Mouse (Mus musculus): ENCODE measurements at regions not wholly inside any gene's neighbourhood (a gene's known extent, or its start where the extent isn't known, plus 50 kb on each side); places are given as distances from the start of the nearest gene placed in this dataset.

DNA sequence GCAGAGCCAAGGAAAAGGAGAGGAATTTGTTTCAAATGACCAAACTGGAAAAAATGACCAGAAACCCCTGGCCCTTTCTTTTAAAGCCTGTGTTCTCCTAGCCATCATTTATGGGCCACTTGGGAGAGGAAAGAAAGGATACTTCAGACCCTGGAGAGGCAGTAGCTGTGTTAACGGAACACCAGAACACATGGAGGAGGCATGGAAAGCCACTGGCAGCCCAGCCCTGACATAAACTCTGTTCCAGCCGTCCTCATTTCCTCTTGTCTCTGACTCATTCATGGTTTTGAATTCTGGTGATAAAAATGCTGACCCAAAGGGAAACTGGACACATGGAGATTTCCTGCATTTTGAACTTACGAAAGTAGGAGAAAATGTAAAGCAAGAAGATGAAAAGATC is 295.9 kb downstream of the Fat4 start:
- no peak overlapping the region for H3K27ac ChIP-seq
- no peaks in the 10 kb centered on the region for H3K27me3 ChIP-seq (ENCODE audit: insufficient read depth, poor library complexity, severe bottlenecking)
- no peak for DNase-seq (ENCODE audit: low spot score)
- H3K4me1 ChIP-seq (replicated peaks): no peaks in the 10 kb centered on the region
- 72% methylated on average over 3 of the region's 3 CpGs for WGBS
- H3K36me3 ChIP-seq: no peaks in the 10 kb centered on the region
- H3K4me3 ChIP-seq: no peak overlapping the region
- peaks cover 11% of the 10 kb centered on the region for H3K9me3 ChIP-seq

DNA sequence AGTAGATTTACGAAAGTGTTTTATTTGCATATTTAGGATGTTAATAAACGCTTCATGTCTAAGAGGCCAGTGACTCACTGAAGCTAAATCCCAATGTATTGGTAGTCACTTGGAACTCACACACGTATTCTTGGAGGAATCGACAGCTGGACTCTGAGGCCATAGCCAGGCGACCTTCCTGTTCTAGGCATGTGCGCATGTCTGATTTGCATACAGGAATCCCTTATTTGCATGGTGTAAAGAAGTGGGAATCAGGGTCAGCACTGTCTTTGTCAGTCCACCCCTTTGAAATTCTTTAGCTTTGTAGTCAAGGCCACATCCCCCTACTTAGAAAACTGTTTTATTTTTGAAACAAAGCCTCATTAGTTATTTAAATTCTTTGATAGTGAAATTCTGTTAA is 308.4 kb downstream of the Fat4 start:
- H3K4me3 ChIP-seq: no peak overlapping the region
- no peaks in the 10 kb centered on the region for H3K9me3 ChIP-seq
- H3K27me3 ChIP-seq (ENCODE audit: insufficient read depth, poor library complexity, severe bottlenecking): no peaks in the 10 kb centered on the region
- no peak for DNase-seq (ENCODE audit: low spot score)
- WGBS: 85% methylated on average over 6 of the region's 6 CpGs
- no peak overlapping the region for H3K27ac ChIP-seq
- no peaks in the 10 kb centered on the region for H3K36me3 ChIP-seq
- no peaks in the 10 kb centered on the region for H3K4me1 ChIP-seq (replicated peaks)

DNA sequence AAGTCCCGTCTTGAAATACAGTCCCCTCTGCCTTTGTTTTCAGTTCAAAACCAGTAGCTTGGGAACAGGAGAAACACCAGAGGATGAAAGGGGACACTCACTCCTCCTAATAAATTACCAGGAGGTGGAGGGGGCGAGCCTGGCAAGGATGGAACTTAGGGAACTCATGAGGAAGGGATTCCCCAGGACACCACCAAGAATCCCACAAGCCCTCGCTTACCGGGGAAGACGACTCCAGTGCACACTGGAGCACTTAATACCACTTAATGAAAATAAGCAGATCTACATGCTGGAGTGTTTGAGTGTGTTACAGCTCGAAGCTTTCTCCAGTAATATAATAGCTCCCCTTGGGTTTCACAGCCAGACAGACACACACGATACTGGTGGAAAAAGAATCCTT is 315.9 kb downstream of the Fat4 start:
- 61% methylated on average over 7 of the region's 7 CpGs for WGBS
- no peaks in the 10 kb centered on the region for H3K9me3 ChIP-seq
- DNase-seq (ENCODE audit: low spot score): peak; percentile 5
- H3K4me1 ChIP-seq (replicated peaks): no peaks in the 10 kb centered on the region
- no peak overlapping the region for H3K4me3 ChIP-seq
- no peaks in the 10 kb centered on the region for H3K27me3 ChIP-seq (ENCODE audit: insufficient read depth, poor library complexity, severe bottlenecking)
- no peak overlapping the region for H3K27ac ChIP-seq
- H3K36me3 ChIP-seq: no peaks in the 10 kb centered on the region

DNA sequence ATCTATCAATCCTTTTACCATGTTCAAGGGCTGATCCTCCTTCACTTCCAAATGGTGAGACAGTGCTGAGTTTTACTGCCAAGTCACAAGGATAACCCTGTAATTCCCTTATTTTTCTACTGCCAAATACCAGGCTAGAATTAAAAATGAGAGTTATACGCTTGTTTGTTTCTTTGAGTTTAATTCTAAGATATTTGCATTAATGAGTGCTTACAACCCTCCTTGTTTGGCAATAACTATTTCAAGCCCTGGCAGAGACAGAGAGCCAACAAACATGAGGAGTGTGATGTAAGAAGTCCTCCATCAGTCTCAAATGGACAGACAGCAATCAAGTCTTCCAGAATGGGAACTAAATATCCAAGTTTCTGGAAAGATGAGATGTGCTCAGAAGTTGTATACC is 321.9 kb downstream of the Fat4 start:
- H3K36me3 ChIP-seq: no peaks in the 10 kb centered on the region
- WGBS: 97% methylated on average over 1 of the region's 1 CpGs
- H3K9me3 ChIP-seq: no peaks in the 10 kb centered on the region
- no peak overlapping the region for H3K27ac ChIP-seq
- no peaks in the 10 kb centered on the region for H3K27me3 ChIP-seq (ENCODE audit: insufficient read depth, poor library complexity, severe bottlenecking)
- peaks cover 5% of the 10 kb centered on the region; the same call in 1 of the 2 replicates for H3K4me1 ChIP-seq (replicated peaks)
- no peak overlapping the region for H3K4me3 ChIP-seq
- no peak for DNase-seq (ENCODE audit: low spot score)

DNA sequence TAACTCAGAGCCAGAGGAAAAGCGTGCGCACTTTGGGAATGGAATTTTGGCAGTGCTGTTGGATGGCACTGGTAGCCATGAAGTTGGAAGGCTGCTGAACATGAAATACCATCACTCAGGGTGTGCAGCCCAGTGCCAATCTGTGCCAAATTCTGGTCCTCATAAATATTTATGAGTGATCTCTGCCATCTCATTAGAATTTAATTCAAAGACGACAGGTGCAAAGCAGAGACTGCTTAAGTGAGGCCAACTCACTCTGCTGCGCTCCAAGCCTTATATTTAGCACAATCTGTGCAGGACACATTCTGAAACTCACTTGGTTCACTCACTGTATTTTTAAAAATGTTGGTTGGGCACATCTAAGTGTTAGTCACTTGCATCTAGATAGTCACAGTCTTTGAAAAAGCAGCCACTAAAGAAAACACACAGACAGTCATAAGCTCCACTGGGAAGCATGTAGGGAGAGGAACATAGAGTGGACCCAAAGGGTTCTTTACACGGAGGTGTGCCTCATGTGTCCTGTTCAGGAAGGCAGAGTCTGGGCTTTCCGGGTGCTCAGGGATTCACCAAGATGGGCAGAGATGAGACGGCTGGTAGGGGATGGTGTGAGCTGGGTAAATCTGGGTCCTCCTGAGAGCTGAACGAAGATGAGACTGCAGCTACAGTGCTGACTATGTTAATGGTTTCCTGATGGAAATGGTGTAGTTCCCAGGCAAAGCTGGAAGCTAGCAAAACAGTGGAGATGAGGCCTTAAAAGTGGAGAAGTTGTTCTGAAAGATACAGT is 322.8 kb downstream of the Fat4 start:
- H3K27me3 ChIP-seq (ENCODE audit: insufficient read depth, poor library complexity, severe bottlenecking): no peaks in the 10 kb centered on the region
- H3K9me3 ChIP-seq: no peaks in the 10 kb centered on the region
- H3K4me1 ChIP-seq (replicated peaks): peaks cover 5% of the 10 kb centered on the region; the same call in 1 of the 2 replicates
- no peak for DNase-seq (ENCODE audit: low spot score)
- H3K36me3 ChIP-seq: no peaks in the 10 kb centered on the region
- H3K27ac ChIP-seq: no peak overlapping the region
- WGBS: 82% methylated on average over 8 of the region's 8 CpGs
- no peak overlapping the region for H3K4me3 ChIP-seq

DNA sequence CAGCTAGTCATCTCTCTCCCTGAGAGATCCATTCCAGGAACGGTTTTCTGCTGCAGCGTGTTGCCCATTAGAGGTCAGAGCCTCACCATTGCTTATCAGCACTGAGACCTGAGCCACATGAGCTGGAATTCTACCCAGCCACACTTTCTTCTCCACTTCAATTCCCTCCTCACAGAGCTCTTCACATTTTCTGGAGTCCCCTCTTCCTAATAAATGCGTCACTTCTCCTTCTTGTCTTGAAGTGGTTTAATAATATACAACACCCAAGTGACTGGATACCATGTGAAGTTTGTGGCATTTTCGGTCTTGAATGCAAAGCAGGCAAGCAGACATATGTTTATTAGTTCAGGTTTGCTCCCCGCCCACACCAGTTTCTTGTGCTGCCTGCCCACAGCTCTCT is 324.9 kb downstream of the Fat4 start:
- no peak for DNase-seq (ENCODE audit: low spot score)
- Histone ChIP-seq H3K27ac (no peak overlapping the region), H3K4me3 (no peak overlapping the region), H3K9me3 (no peaks in the 10 kb centered on the region), H3K27me3 (ENCODE audit: insufficient read depth, poor library complexity, severe bottlenecking) (no peaks in the 10 kb centered on the region), H3K4me1 (replicated peaks) (peaks cover 5% of the 10 kb centered on the region; the same call in 1 of the 2 replicates), H3K36me3 (no peaks in the 10 kb centered on the region)
- WGBS: 62% methylated on average over 5 of the region's 5 CpGs

DNA sequence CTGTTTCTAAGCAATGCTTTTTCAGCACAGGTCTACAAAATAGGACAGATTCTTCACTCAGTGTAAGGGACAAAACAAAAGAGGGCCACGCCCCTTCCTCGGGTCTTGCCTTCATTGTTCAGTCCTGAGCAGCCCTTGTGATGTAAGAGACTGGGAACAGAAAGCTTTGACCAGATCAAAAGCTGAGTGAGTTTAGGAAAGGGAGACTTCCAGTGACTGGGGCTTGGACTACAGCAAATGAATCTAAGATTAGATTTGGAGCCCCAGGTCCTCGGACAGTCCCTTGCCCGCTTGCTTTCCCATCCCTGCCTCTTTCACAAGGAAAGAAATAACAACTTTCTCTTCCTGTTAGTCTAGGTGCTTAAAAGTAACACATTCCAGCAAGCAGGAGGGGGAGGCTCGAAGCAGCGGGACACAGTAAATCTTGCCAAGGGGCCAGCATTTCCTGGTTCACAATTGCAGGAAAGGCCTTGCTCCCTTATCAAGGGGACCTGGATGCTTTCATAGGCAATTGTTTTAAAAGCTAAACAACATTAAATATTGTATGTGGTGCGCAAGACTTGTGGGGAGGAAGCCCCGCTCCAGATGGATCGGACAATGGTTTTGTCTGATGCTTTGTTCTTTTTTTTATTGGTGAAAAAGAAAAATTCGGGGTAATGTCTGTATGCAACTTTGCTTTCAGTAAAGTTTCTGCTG is 333.4 kb downstream of the Fat4 start:
- Histone ChIP-seq H3K27me3 (ENCODE audit: insufficient read depth, poor library complexity, severe bottlenecking) (no peaks in the 10 kb centered on the region), H3K27ac (peak overlapping the region; percentile 87), H3K36me3 (no peaks in the 10 kb centered on the region), H3K4me1 (replicated peaks) (peaks cover 12% of the 10 kb centered on the region), H3K4me3 (peak overlapping the region; percentile 34), H3K9me3 (no peaks in the 10 kb centered on the region)
- WGBS: 24% methylated on average over 10 of the region's 10 CpGs
- DNase-seq (ENCODE audit: low spot score): peak; percentile 69

DNA sequence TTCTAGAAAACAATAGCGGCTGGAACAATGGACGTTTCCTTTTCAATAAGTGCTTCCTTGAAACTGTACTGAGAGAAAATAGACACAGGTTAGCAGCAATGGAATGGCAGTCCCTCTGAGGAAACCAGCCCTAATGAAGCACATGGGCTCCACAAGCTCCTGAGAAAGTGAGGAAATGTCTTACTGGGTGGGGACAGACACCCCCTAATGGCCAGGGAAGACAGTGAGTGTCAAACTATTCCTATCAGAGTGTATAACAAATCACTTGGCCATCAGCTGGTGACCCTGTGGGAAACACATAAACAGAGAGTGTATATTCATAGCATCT is 333.9 kb downstream of the Fat4 start:
- DNase-seq (ENCODE audit: low spot score): peak; percentile 33
- peak overlapping the region; percentile 87 for H3K27ac ChIP-seq
- 32% methylated on average over 2 of the region's 2 CpGs for WGBS

DNA sequence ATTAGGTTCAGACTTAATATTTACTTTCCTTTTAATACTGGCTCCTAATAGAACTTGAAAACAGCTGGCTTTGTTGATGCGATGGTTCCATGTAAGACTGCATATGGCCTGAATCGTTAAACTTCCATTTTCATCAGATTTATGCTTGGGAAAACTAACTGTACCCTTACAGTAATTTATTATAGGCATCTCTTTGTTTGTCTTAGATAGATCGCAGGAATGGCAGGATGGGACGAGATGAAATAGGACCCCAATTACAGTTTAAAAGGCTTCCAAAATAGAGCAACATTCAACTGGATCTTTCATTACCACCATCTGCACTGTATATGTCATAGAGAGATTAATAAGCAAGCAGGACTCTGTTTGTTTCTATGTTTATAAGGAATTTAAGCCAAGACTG is 335.3 kb downstream of the Fat4 start:
- Histone ChIP-seq H3K36me3 (no peaks in the 10 kb centered on the region), H3K4me1 (replicated peaks) (peaks cover 12% of the 10 kb centered on the region), H3K27me3 (ENCODE audit: insufficient read depth, poor library complexity, severe bottlenecking) (no peaks in the 10 kb centered on the region), H3K27ac (no peak overlapping the region), H3K9me3 (no peaks in the 10 kb centered on the region), H3K4me3 (no peak overlapping the region)
- WGBS: 94% methylated on average over 4 of the region's 4 CpGs
- no peak for DNase-seq (ENCODE audit: low spot score)

More for the DNA sequence above, 333.9 kb downstream of the Fat4 start:
- no peak overlapping the region for H3K4me3 ChIP-seq
- peaks cover 12% of the 10 kb centered on the region for H3K4me1 ChIP-seq (replicated peaks)
- no peaks in the 10 kb centered on the region for H3K36me3 ChIP-seq
- H3K27me3 ChIP-seq (ENCODE audit: insufficient read depth, poor library complexity, severe bottlenecking): no peaks in the 10 kb centered on the region
- H3K9me3 ChIP-seq: no peaks in the 10 kb centered on the region

DNA sequence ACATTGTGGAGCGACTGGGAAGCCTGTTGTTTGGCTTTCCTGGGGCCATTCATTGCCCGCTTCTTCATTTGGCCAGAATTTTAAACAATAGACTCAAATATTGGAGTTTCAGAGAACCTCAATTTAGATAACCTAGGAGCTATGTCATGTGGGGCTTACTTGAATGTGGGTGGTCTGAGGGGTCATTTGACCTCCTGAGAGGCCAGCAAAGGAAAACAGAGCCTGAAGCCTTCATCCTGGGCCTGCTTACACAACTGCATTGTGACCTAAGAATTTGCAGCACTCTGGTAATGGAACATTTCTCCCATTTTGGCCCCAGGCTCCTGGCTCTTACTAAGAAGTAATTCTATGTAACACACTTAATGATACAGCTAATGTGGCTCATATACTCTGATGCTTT is 348.2 kb downstream of the Fat4 start:
- Histone ChIP-seq H3K9me3 (no peaks in the 10 kb centered on the region), H3K36me3 (no peaks in the 10 kb centered on the region), H3K4me3 (no peak overlapping the region), H3K27me3 (ENCODE audit: insufficient read depth, poor library complexity, severe bottlenecking) (no peaks in the 10 kb centered on the region), H3K27ac (no peak overlapping the region), H3K4me1 (replicated peaks) (no peaks in the 10 kb centered on the region)
- 52% methylated on average over 2 of the region's 2 CpGs for WGBS
- peak; percentile 27 for DNase-seq (ENCODE audit: low spot score)

DNA sequence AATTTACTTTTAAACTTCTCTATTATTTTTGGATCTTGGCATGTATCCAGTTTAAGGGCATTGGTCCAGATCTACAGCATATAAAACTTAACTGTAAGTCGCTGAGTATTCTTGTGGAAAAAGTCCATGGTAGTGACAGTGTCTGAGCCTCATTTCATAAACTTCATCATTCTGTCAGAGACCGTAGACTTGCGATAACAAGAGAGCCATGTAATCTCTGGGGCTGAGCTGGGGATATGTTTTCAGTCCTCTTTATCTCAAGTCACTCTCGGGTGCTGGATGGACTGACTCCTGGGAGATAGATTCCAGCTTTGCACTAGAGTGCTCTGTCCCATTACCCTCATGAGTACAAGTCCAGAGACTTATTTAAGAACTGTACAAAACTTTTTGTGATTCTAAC is 362.0 kb downstream of the Fat4 start:
- no peak overlapping the region for H3K4me3 ChIP-seq
- DNase-seq (ENCODE audit: low spot score): no peak
- H3K27ac ChIP-seq: no peak overlapping the region
- H3K4me1 ChIP-seq (replicated peaks): no peaks in the 10 kb centered on the region
- H3K36me3 ChIP-seq: no peaks in the 10 kb centered on the region
- no peaks in the 10 kb centered on the region for H3K27me3 ChIP-seq (ENCODE audit: insufficient read depth, poor library complexity, severe bottlenecking)
- 94% methylated on average over 4 of the region's 4 CpGs for WGBS
- H3K9me3 ChIP-seq: no peaks in the 10 kb centered on the region

DNA sequence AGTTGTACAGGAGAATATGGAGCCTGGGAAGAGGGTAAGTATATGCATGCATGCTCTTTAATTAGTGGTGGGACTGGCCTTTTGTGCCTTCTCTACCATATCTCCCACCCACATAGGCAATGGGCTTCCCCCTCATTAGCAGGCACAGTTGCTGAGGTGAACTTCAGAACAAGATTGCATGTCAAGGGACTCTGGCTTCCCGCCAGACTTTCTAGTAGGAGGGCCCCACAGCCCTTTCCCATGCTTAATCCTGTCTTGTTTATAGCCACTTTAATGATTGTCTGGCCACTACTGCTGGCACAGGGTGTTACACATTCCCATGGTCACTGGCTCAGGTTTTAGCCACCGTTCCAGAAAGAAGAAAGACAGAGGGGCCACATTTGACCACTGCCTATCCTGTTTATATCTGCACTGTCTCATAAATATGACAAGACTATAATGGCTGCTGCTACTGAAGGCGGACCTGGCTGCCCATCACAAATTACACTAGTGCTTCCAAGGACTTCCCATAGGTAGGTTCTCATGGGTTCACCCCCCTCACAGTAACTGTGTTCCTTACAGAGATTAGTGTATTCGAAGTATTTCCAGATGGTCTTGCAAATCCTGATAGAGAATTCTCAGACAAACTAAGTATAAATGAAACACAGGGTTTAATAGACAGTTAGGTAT is 362.6 kb downstream of the Fat4 start:
- H3K27ac ChIP-seq: no peak overlapping the region
- H3K9me3 ChIP-seq: no peaks in the 10 kb centered on the region
- no peaks in the 10 kb centered on the region for H3K4me1 ChIP-seq (replicated peaks)
- 86% methylated on average over 4 of the region's 4 CpGs for WGBS
- H3K36me3 ChIP-seq: no peaks in the 10 kb centered on the region
- no peak overlapping the region for H3K4me3 ChIP-seq
- no peak for DNase-seq (ENCODE audit: low spot score)
- H3K27me3 ChIP-seq (ENCODE audit: insufficient read depth, poor library complexity, severe bottlenecking): no peaks in the 10 kb centered on the region

DNA sequence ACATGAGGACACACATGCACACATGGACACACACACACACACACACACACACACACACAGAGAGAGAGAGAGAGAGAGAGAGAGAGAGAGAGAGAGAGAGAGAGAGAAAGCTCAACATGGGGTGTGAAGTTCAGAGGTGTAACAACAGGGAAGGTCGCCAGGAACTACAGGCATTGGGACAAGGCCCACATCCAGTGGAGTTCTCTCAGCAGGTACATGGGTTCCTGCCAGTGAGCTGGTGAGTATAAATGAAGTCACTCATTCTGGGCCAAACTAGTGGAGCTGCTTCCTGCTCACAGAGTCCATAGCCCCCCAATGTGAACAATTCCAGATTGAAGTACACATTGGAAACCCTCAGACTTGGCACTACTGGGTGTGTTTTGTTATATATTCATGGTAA is 366.3 kb downstream of the Fat4 start:
- Histone ChIP-seq H3K27ac (no peak overlapping the region), H3K9me3 (no peaks in the 10 kb centered on the region), H3K36me3 (no peaks in the 10 kb centered on the region), H3K4me1 (replicated peaks) (no peaks in the 10 kb centered on the region), H3K27me3 (ENCODE audit: insufficient read depth, poor library complexity, severe bottlenecking) (no peaks in the 10 kb centered on the region), H3K4me3 (no peak overlapping the region)
- WGBS: 83% methylated on average over 1 of the region's 1 CpGs
- DNase-seq (ENCODE audit: low spot score): no peak

Measured in hindbrain, embryonic 10.5 days (tissue).